Mouse (Mus musculus): Measurements from ENCODE around the gene Isg20l2. TPM values are rescaled to one million over a fixed set of nuclear protein-coding genes. Genes with fewer than 3 reads are reported as not detected.
A peak's percentile ranks its signal among the peaks of the same experiment; 100 is the strongest.
"Not testable (repeated sequence)": the region's sequence is repeated elsewhere in the genome, so short reads cannot be mapped to it uniquely, and the experiment has no call there.

Gene Isg20l2
- polyA plus RNA-seq (2014; fragmentation: Nextera tagmentation; extraction: Ambion mirVana): 16.1 and 23.1 TPM in 2 replicates

GRCm38 (mm10) chr3:87930078-87930795, at the start of gene Isg20l2, which contains the start of gene Rrnad1:
Gene Isg20l2 (plus strand): TSS chr3:87930314.
Gene Rrnad1 (minus strand): TSS chr3:87930717.
- H3K36me3 ChIP-seq (ENCODE audit: control insufficient read depth, insufficient read depth, low read length): peaks cover 25% of the 10 kb centered on the region
- H3K27me3 ChIP-seq (ENCODE audit: control insufficient read depth, insufficient read depth, low read length): no peaks in the 10 kb centered on the region
- ATAC-seq (ENCODE audit: low read depth): peak; percentile 98
- 2% methylated on average over 52 of the region's 78 CpGs for WGBS
- no peaks in the 10 kb centered on the region for H3K9me3 ChIP-seq (ENCODE audit: control insufficient read depth, low read length)
- H3K27ac ChIP-seq (ENCODE audit: low read depth, low read length): peak within 1 kb of the TSS; percentile 89
- H3K4me1 ChIP-seq (ENCODE audit: control insufficient read depth, insufficient read depth, low read length): peaks cover 28% of the 10 kb centered on the region
- H3K9ac ChIP-seq (replicated peaks; ENCODE audit: low read depth, low read length): peak within 1 kb of the TSS; percentile 69
- H3K4me2 ChIP-seq (ENCODE audit: low read depth, low read length): peak within 1 kb of the TSS; percentile 74
- H3K4me3 ChIP-seq (ENCODE audit: low read depth, low read length): peak within 1 kb of the TSS; percentile 81

- Histone ChIP-seq H3K27me3 (ENCODE audit: control insufficient read depth, insufficient read depth, low read length) (no peaks in the 10 kb centered on the region; the same call in 1 of the 2 replicates), H3K4me3 (ENCODE audit: low read depth, low read length) (peak overlapping the region; percentile 92), H3K36me3 (ENCODE audit: control insufficient read depth, insufficient read depth, low read length) (peaks cover 4% of the 10 kb centered on the region; the same call in 1 of the 2 replicates), H3K4me2 (ENCODE audit: low read depth, low read length) (peak overlapping the region; percentile 75), H3K9ac (replicated peaks; ENCODE audit: low read depth, low read length) (peak overlapping the region; percentile 93), H3K4me1 (ENCODE audit: control insufficient read depth, insufficient read depth, low read length) (peaks cover 10% of the 10 kb centered on the region), H3K27ac (ENCODE audit: low read depth, low read length) (no peak overlapping the region), H3K9me3 (ENCODE audit: control insufficient read depth, low read length) (no peaks in the 10 kb centered on the region)
- 9% methylated on average over 3 of the region's 3 CpGs for WGBS
- no peak for ATAC-seq (ENCODE audit: low read depth)
Observed at GRCm38 (mm10) chr3:87884291-87884690, 45.8 kb upstream of the Isg20l2 start.

DNA sequence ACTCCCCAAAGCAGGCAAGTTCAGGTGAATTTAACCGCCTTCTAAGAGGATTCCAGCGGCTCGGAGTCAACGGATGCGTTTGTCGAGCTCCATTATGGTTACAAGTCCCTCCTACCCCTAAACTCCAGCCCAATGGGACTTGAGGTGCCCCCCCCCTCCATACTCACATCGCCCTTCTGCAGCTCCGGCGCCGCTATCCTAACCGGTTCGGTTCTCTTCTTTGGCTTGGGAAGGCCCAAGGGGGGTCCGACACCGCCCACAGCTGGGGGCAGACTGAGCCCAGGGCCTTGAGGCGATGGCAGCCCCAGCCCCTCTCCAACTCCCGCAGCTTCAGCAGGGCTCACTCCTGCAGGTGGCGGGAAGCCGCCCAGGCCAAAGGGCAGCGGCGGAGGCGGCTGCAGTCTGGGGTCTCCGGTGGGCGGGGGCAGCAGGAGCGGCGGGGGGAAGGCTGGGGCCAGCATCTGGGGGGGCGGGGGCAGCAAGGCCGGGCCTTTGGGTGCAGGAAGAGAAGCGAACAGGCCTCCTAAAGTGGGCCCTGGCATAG, 45.3 kb upstream of the Isg20l2 start:
- Histone ChIP-seq H3K27ac (ENCODE audit: low read depth, low read length) (peak overlapping the region; percentile 81), H3K36me3 (ENCODE audit: control insufficient read depth, insufficient read depth, low read length) (peaks cover 4% of the 10 kb centered on the region; the same call in 1 of the 2 replicates), H3K4me3 (ENCODE audit: low read depth, low read length) (peak overlapping the region; percentile 92), H3K4me2 (ENCODE audit: low read depth, low read length) (peak overlapping the region; percentile 75), H3K4me1 (ENCODE audit: control insufficient read depth, insufficient read depth, low read length) (peaks cover 10% of the 10 kb centered on the region), H3K9me3 (ENCODE audit: control insufficient read depth, low read length) (no peaks in the 10 kb centered on the region), H3K27me3 (ENCODE audit: control insufficient read depth, insufficient read depth, low read length) (no peaks in the 10 kb centered on the region; the same call in 1 of the 2 replicates), H3K9ac (replicated peaks; ENCODE audit: low read depth, low read length) (peak overlapping the region; percentile 93)
- 0% methylated on average over 27 of the region's 28 CpGs for WGBS
- peak; percentile 1; the same call in 1 of the 2 replicates for ATAC-seq (ENCODE audit: low read depth)

DNA sequence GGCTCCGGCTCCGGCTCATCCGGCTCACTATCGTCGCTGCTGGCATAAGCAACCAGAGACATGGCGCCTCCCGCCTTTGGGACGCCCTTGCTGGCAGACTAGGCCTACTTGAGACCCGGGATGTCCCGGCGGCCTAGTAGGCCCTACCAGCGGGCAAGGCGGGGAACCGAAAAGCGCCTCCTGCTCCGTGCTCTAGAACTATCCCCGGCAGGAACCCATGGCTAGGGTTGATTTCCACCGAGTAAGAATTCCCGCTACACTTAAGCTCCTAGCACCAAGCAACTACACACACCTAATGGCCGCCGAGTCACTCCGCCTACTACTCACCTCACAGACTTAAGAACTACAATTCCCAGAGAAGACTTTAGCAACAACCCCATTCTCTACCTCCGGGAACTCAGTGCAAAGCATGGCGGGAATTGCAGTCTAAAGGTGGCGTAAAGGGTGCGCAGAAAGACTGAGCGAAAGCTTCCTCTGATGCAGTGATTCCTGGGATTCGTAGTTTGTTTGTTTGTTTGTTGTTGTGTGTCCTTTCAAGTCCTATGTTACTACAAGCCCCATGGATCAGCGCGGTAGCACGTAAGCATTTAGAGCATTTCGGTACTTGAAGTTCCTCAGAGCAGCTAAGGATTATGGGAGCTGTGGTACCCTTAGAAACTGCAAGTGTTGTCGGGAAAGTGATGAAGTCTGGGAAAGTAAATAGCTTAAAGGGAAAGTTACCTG, 44.7 kb upstream of the Isg20l2 start, which contains the start of gene Prcc:
TSS of gene Prcc (minus strand) at position 328 of the 723 bp plus-strand sequence.
- WGBS: 0% methylated on average over 33 of the region's 33 CpGs
- H3K9ac ChIP-seq (replicated peaks; ENCODE audit: low read depth, low read length): peak within 1 kb of the TSS; percentile 93
- H3K4me1 ChIP-seq (ENCODE audit: control insufficient read depth, insufficient read depth, low read length): peaks cover 10% of the 10 kb centered on the region
- peak within 1 kb of the TSS; percentile 75 for H3K4me2 ChIP-seq (ENCODE audit: low read depth, low read length)
- H3K36me3 ChIP-seq (ENCODE audit: control insufficient read depth, insufficient read depth, low read length): peaks cover 2% of the 10 kb centered on the region; the same call in 1 of the 2 replicates
- no peaks in the 10 kb centered on the region; the same call in 1 of the 2 replicates for H3K27me3 ChIP-seq (ENCODE audit: control insufficient read depth, insufficient read depth, low read length)
- H3K4me3 ChIP-seq (ENCODE audit: low read depth, low read length): peak within 1 kb of the TSS; percentile 92
- no peaks in the 10 kb centered on the region for H3K9me3 ChIP-seq (ENCODE audit: control insufficient read depth, low read length)
- H3K27ac ChIP-seq (ENCODE audit: low read depth, low read length): peak within 1 kb of the TSS; percentile 81
- ATAC-seq (ENCODE audit: low read depth): peak; percentile 98

GRCm38 (mm10) chr3:87886004-87886365, 44.1 kb upstream of the Isg20l2 start:
- ATAC-seq (ENCODE audit: low read depth): no peak
- Histone ChIP-seq H3K27ac (ENCODE audit: low read depth, low read length) (no peak overlapping the region), H3K9ac (replicated peaks; ENCODE audit: low read depth, low read length) (no peak overlapping the region), H3K9me3 (ENCODE audit: control insufficient read depth, low read length) (no peaks in the 10 kb centered on the region), H3K27me3 (ENCODE audit: control insufficient read depth, insufficient read depth, low read length) (no peaks in the 10 kb centered on the region; the same call in 1 of the 2 replicates), H3K4me3 (ENCODE audit: low read depth, low read length) (peak overlapping the region; percentile 92), H3K4me1 (ENCODE audit: control insufficient read depth, insufficient read depth, low read length) (peaks cover 10% of the 10 kb centered on the region), H3K36me3 (ENCODE audit: control insufficient read depth, insufficient read depth, low read length) (no peaks in the 10 kb centered on the region), H3K4me2 (ENCODE audit: low read depth, low read length) (peak overlapping the region; percentile 41)
- 12% methylated on average over 10 of the region's 10 CpGs for WGBS

DNA sequence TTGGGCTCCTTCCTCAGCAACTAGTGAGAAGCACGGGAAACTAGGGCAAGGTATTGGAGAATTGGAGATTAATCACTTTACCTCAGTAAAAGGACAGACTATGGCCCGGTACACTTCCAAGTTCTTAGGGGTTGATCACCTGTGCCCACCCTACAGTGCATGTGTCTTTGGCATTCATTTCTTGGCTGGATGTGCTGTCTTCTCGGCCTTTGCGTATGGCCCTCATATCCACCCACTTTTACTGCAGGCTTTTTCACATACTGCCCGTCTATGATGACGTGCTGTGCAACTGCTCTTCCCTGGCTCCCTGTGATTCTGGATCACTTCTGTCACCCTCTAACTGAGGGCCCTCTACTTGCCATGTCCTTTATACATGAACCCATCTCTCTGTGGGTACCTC, 43.7 kb upstream of the Isg20l2 start:
- H3K27me3 ChIP-seq (ENCODE audit: control insufficient read depth, insufficient read depth, low read length): no peaks in the 10 kb centered on the region; the same call in 1 of the 2 replicates
- H3K27ac ChIP-seq (ENCODE audit: low read depth, low read length): no peak overlapping the region
- no peak overlapping the region for H3K9ac ChIP-seq (replicated peaks; ENCODE audit: low read depth, low read length)
- 87% methylated on average over 6 of the region's 6 CpGs for WGBS
- H3K4me1 ChIP-seq (ENCODE audit: control insufficient read depth, insufficient read depth, low read length): peaks cover 10% of the 10 kb centered on the region
- no peaks in the 10 kb centered on the region for H3K9me3 ChIP-seq (ENCODE audit: control insufficient read depth, low read length)
- H3K4me3 ChIP-seq (ENCODE audit: low read depth, low read length): peak overlapping the region; percentile 92; the same call in 1 of the 2 replicates
- ATAC-seq (ENCODE audit: low read depth): no peak
- no peaks in the 10 kb centered on the region for H3K36me3 ChIP-seq (ENCODE audit: control insufficient read depth, insufficient read depth, low read length)
- peak overlapping the region; percentile 41 for H3K4me2 ChIP-seq (ENCODE audit: low read depth, low read length)

- not testable (repeated sequence) for ATAC-seq (ENCODE audit: low read depth); H3K27me3 ChIP-seq (ENCODE audit: control insufficient read depth, insufficient read depth, low read length); H3K4me3 ChIP-seq (ENCODE audit: low read depth, low read length); H3K36me3 ChIP-seq (ENCODE audit: control insufficient read depth, insufficient read depth, low read length); H3K27ac ChIP-seq (ENCODE audit: low read depth, low read length); H3K9ac ChIP-seq (replicated peaks; ENCODE audit: low read depth, low read length); H3K4me2 ChIP-seq (ENCODE audit: low read depth, low read length); H3K9me3 ChIP-seq (ENCODE audit: control insufficient read depth, low read length)
- peaks cover 10% of the 10 kb centered on the region for H3K4me1 ChIP-seq (ENCODE audit: control insufficient read depth, insufficient read depth, low read length)
- 81% methylated on average over 4 of the region's 4 CpGs for WGBS
Observed at GRCm38 (mm10) chr3:87887400-87887799, 42.7 kb upstream of the Isg20l2 start.

DNA sequence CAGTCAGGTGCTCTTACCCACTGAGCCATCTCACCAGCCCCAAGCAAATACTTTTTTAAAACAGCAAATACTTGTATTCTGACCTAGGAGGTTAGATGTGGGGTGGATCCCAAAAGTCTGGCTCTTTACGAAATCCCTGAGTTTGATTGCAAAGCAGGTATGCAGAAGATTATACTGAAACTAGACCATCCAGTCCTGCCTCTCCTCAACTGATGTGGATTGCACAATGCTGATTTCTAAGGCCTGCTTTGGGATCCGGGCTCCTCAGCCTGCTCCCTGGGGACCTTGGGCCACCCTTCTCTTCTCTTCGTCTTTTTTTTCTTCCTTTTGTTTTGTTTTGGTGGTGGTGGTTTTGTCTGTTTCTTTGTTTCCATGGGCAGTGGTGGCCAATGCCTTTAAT, 38.6 kb upstream of the Isg20l2 start:
- Histone ChIP-seq H3K9ac (replicated peaks; ENCODE audit: low read depth, low read length) (no peak overlapping the region), H3K4me2 (ENCODE audit: low read depth, low read length) (no peak overlapping the region), H3K9me3 (ENCODE audit: control insufficient read depth, low read length) (no peaks in the 10 kb centered on the region), H3K27ac (ENCODE audit: low read depth, low read length) (no peak overlapping the region), H3K27me3 (ENCODE audit: control insufficient read depth, insufficient read depth, low read length) (no peaks in the 10 kb centered on the region), H3K4me3 (ENCODE audit: low read depth, low read length) (no peak overlapping the region), H3K36me3 (ENCODE audit: control insufficient read depth, insufficient read depth, low read length) (no peaks in the 10 kb centered on the region), H3K4me1 (ENCODE audit: control insufficient read depth, insufficient read depth, low read length) (no peaks in the 10 kb centered on the region)
- WGBS: 62% methylated on average over 3 of the region's 3 CpGs
- ATAC-seq (ENCODE audit: low read depth): no peak

All from neural tube, embryonic 14.5 days (tissue).